Mouse (Mus musculus): Measurements from ENCODE around the gene Bcas3. TPM values are rescaled to one million over a fixed set of nuclear protein-coding genes. Genes with fewer than 3 reads are reported as not detected.
A peak's percentile ranks its signal among the peaks of the same experiment; 100 is the strongest.

Bcas3 gene
- total RNA-seq, 1 experiment from 2014 or later, result 40.5 TPM

DNA sequence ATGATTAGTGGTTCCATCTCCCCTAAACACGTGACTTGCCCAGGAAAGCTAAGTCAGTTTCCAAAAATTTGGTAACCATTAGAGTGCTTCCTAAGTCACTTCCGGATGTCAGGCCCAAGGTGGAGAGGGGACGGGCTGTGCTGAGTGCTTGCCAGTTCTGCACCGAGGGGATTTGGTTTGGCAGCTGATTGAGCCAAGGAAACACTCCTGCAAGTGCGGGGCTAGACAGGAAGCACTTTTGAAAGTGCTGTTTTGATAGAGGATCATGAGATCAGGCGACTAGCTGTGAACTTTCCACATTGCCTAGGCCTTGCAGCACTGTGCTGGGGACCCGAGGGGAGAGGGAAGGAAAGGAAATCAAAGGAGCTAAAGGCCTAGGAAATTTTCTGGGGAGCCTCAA is 262.5 kb downstream of the Bcas3 start:
- peak; percentile 62 for DNase-seq

DNA sequence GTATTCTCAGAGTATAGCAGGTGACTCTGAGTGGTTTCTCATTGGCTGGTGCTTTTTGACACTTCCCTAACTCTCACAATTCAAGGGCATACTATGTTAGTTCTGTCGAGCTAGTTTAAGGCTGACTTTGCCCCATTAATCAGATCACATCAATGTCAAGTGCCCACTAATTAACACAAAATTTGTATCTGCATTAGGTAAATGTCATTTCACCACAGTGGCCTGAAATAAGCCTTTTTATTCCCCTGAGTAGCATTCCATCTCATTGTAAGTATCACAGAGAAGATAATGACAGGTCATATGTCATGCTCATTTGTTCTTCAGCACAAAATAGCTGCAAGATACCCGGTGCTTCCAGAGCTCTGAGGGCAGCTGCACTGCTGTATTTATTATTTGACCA is 268.5 kb downstream of the Bcas3 start:
- no peak for DNase-seq

DNA sequence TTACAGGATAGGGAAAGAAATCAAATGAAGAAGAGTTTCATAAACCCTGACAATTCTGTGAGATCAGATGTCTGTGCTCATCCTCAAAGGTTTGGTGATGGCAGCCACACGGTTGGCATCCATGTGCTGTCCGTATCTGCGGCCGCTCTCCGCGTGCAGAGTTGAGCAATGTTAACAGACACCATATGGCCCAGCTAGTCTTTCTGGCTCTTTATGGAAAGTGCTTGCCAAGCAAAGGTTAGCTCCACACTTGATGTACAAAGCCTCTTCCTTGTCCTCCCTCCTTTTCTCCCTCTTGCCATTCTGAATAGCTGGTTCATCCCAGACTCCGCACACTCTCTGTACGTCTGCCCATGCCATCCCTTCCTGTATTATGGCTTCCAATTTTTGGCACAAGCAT is 269.0 kb downstream of the Bcas3 start:
- no peak for DNase-seq

GRCm38 (mm10) chr11:85625206-85625605 is 272.2 kb downstream of the Bcas3 start:
- no peak for DNase-seq

DNA sequence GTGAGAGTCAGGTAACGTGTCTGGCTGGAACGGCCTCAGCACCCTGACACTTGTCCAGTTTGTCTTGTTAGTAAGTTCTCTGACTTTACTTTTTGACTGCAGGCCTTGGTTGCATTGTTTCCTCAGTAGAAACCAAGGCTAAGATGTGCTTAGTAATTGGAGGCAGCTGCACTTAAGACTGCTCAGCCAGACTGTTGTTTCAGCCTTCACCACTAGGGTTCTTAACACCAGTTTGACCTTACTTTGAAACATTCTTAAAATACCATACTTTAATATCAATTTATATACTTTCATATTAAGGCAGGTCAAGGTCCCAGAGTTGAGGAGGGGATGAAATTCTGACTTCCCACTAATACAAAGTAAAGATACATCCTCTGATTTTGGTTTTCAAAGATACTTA is 273.9 kb downstream of the Bcas3 start:
- DNase-seq, result no peak

- DNase-seq, result no peak
These were observed 274.4 kb downstream of the Bcas3 start for GRCm38 (mm10) chr11:85627405-85627804.

DNA sequence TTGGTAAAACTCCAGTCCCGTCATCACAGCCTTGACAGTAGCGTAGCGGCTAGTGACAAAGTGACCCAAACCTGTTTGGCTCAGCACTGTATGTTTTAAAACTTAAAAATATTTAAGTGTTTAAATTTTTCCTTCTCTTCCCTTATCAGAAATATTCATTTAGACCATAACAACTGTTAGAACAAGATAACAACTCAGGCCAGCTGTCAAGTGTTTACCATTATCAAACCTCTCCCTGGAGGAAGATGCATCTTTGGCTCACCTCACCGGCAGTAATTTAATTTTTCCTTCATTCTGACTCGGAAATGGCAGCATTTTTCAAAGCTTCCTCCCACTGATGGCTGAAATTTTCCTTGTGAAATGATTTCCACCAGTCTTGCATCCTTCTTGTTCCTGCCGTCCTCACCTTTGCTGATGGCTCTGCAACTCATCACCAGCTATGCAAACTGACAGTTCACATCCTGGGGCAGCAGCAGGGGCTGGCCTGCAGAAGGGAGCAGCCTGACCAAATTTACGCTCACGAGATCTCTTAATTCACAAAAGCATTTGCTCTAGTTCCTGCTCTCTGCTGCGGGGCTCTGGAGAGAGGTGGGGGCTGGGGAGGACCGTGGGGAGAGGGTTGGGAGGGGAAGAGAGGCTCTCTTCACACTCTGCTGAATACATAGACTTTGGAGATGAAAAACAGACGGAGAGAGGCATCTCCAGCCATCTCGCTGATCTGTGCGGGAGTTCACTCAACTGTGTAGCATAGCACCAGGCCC is 275.5 kb downstream of the Bcas3 start:
- DNase-seq, result peak; percentile 20

- no peak for DNase-seq
These were observed 279.6 kb downstream of the Bcas3 start for GRCm38 (mm10) chr11:85632568-85632981.

GRCm38 (mm10) chr11:85638696-85639495 is 285.9 kb downstream of the Bcas3 start:
- DNase-seq, result no peak

DNA sequence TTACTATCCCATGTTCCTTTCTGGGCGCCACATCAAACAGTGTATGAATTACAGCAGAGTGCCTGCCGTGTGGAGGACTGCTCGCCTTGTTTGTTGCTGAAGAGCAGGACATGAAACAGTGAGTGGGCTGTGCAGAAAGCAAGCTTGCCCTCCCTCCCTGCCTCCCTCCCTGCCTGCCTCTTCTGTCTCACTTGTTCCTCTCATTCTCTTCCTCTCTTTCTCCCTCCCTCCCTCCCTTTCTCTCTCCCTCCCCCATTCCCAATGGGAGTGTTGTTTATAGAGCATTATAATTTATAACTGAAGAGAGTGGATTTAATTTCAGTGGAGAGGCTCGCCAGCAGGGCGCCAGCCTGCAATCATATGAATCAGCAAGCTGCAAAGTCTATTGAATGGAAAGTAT is 287.7 kb downstream of the Bcas3 start:
- DNase-seq, result peak; percentile 52

DNA sequence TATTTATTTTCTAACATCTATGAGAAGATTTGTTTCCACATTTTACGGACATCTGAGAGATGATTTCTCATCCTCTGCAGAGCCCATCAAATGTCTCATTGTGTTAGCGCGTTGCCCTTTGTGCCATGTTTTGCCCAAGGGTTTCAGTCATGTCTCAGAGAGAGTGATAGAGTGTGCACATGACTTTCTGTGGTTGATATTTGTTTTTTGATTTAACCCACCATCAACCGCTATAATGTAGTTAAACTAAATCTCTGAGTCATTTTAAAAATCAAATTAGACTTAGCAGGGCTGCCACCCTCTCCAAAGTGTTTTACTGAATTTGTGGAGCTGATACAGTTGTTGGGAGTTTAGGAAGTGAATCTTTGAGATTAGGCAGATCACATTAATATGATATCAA is 288.5 kb downstream of the Bcas3 start:
- no peak for DNase-seq

GRCm38 (mm10) chr11:85642591-85642990 is 289.6 kb downstream of the Bcas3 start:
- peak; percentile 24 for DNase-seq

- no peak for DNase-seq
These were observed 290.1 kb downstream of the Bcas3 start for GRCm38 (mm10) chr11:85643025-85643424.

GRCm38 (mm10) chr11:85643479-85644000 is 290.6 kb downstream of the Bcas3 start:
- peak; percentile 15 for DNase-seq

DNA sequence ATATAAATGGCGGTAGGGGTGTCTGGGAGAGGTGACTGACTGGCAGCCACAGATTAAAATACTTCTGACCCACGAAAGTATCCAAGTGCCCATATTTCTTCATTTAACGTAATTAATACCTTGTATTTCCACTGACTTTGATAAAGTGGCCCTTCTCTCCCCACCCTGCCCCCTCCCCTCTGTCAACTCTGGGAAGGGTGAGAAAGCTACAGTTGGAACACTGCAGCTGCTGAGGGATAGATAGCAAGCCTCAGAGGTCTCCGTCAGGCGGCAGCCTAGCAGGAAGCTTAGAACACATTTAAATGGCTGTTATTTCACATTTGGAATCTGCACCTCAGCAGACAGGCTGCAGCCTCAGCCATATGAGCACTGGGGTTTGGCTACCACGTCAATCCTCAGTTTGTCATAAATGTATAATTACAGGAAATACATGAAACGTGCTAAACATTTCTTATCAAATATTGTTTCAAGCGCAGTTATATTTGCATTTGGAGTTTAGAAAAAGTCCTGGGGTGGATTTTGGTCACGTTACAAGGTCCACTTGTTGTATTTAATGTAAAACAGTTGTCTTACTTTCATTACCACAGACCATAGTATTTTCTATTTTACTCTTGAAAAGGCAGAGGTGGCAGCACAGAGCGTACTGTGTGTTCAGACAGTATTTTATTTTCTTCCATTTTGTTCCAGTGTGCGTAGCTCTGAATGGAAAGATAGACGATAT is 291.2 kb downstream of the Bcas3 start:
- no peak for DNase-seq

- DNase-seq, result no peak
These were observed 291.7 kb downstream of the Bcas3 start for GRCm38 (mm10) chr11:85644748-85645060.

GRCm38 (mm10) chr11:85645152-85645835 is 292.3 kb downstream of the Bcas3 start:
- DNase-seq, result no peak

DNA sequence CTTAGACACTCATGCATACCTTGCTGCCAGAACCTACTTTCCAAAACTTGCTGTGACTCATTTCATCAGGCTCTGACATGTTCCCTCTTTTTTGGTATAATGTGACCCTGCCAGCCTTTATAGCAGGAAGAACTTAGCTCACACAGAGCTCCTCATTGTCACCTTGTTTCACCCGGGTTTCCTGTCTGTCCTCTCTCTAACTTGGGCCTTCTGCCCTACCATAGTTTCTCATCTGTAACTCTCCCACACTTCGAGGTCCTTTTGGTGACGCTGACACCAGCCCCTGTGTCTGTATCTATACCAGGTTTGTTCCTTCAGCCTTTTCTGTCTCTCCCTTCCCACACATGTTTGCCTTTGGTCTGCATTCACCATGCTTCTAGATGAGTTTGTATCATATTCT is 295.9 kb downstream of the Bcas3 start:
- DNase-seq, result no peak

- DNase-seq, result peak; percentile 47
These were observed 296.4 kb downstream of the Bcas3 start for GRCm38 (mm10) chr11:85649373-85649772.

DNA sequence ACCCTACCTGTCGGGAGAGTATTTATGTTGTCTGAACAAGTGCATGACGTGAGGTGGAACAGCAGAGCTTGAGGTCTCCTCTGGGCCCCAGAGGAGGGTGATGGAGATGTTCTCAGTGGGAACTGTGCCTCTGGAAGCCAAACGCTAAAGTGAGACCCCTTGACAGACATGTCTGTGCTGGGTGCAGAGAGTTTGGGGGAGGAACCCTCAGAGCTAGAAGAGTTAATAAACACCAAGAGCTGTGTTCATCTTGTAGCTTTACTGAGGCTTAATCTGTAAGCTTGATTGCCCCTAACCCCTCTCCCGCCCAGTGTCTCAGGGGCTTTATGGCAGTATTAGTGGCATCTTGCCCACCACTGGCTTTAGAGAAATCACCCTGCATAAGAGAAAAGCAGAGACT is 304.5 kb downstream of the Bcas3 start:
- no peak for DNase-seq

GRCm38 (mm10) chr11:85660304-85660703 is 307.3 kb downstream of the Bcas3 start:
- DNase-seq, result no peak

- DNase-seq, result no peak
These were observed 314.2 kb downstream of the Bcas3 start for GRCm38 (mm10) chr11:85667176-85667575.

Measured in adrenal gland, postnatal 14 days (tissue).